Mouse (Mus musculus) right cerebral cortex, adult 2 months (tissue): ENCODE measurements at regions not wholly inside any gene's neighbourhood (a gene's known extent, or its start where the extent isn't known, plus 50 kb on each side); places are given as distances from the start of the nearest gene placed in this dataset.

Experiments used
- DNase-seq, 2 experiments: peaks; one replicate each; pipeline ENCODE4 v3.0.0; 2021 to 2022; ENCODE audit warnings: low spot score in 2 of 2

- DNase-seq = peak; percentile 25
Observed at GRCm38 (mm10) chr8:33997676-33998075, 113.9 kb downstream of the Gm10131 start.

GRCm38 (mm10) chr8:33992946-33993345 lies 118.6 kb downstream of the Gm10131 start:
- DNase-seq = no peak

GRCm38 (mm10) chr8:33991917-33992875 lies 119.3 kb downstream of the Gm10131 start:
- no peak for DNase-seq

GRCm38 (mm10) chr8:33991165-33991916 lies 120.2 kb downstream of the Gm10131 start:
- DNase-seq = no peak

GRCm38 (mm10) chr8:33990039-33990438 lies 121.5 kb downstream of the Gm10131 start:
- DNase-seq = no peak

- no peak for DNase-seq
Observed at GRCm38 (mm10) chr8:33987755-33988104, 123.8 kb downstream of the Gm10131 start.

- DNase-seq = no peak
Observed at GRCm38 (mm10) chr8:33987091-33987754, 124.3 kb downstream of the Gm10131 start.

GRCm38 (mm10) chr8:33986657-33987056 lies 124.9 kb downstream of the Gm10131 start:
- DNase-seq = no peak

GRCm38 (mm10) chr8:33985430-33985977 lies 126.0 kb downstream of the Gm10131 start:
- DNase-seq = no peak

GRCm38 (mm10) chr8:33981629-33982028 lies 129.9 kb downstream of the Gm10131 start:
- DNase-seq = no peak

- DNase-seq = no peak
Observed at GRCm38 (mm10) chr8:33980999-33981398, 130.5 kb downstream of the Gm10131 start.
